Mouse (Mus musculus): ENCODE data around the gene Ctsk.

DNA sequence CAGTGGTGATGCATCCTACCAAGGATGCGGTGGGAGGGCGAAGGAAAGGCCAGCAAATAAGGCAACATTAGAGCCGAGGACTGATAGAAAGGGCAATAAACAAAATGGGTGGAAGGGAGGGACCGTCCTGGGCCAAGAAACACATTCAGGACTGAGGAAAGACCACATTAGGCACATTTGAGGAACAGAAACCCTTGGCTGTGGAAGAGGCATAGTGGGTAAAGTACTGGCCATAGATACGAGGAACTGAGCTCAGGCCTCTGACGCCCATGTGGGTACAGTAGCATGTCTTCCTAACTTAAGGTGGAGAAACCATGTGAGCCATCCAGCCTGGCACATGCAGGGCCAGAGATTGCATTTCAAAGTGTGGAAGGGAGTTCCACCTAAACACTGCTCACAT, 30.8 kb downstream of the Ctsk start:
- TF ChIP-seq POLR2A (IDR thresholded peaks at IDR 0.05; ENCODE audit: borderline replicate concordance, low read depth, low read length) (no peak), CTCF (IDR thresholded peaks at IDR 0.05; ENCODE audit: low read depth, low read length) (no peak)
